Mouse (Mus musculus): ENCODE measurements around the gene Car10. TPM values are rescaled to one million over a fixed set of nuclear protein-coding genes. Genes with fewer than 3 reads are reported as not detected.

The Car10 gene
- polyA plus RNA-seq, 1 experiment from 2014 or later = 0.05 TPM

DNA sequence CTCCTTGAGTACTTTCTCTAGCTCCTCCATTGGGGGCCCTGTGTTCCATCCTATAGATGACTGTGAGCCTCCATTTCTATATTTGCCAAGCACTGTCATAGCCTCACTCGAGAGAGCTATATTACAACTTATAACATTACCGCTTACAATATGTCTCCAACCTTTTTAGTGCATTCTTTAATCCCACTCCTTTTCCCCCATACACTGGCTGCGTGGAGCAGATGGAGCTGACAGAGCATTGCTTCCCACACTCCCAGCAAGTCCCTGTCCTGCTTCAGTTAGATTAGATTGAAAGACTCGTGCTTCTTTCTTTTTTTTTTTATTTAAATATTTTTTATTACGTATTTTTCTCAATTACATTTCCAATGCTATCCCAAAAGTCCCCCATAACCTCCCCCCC, 310.2 kb downstream of the Car10 start:
- WGBS = 79% methylated on average over 5 of the region's 5 CpGs
- DNase-seq (ENCODE audit: low spot score) = no peak
- no peak overlapping the region for H3K4me3 ChIP-seq (ENCODE audit: low read depth, low read length)
- H3K9me3 ChIP-seq (ENCODE audit: control insufficient read depth, low read length) = no peaks in the 10 kb centered on the region
- no peaks in the 10 kb centered on the region for H3K36me3 ChIP-seq (ENCODE audit: control insufficient read depth, insufficient read depth, low read length)
- ATAC-seq (ENCODE audit: low FRiP score, low TSS enrichment) = no peak
- no peak overlapping the region for H3K4me2 ChIP-seq (replicated peaks; ENCODE audit: low read depth)
- no peak overlapping the region for H3K9ac ChIP-seq (ENCODE audit: low read length)
- no peaks in the 10 kb centered on the region for H3K27me3 ChIP-seq (ENCODE audit: control insufficient read depth, insufficient read depth, low read length)
- no peaks in the 10 kb centered on the region for H3K4me1 ChIP-seq (replicated peaks; ENCODE audit: control insufficient read depth, insufficient read depth)
- no peak overlapping the region for H3K27ac ChIP-seq (replicated peaks)
- no peak for TF ChIP-seq CTCF (IDR thresholded peaks at IDR 0.05; ENCODE audit: low read depth)

- Histone ChIP-seq H3K27me3 (ENCODE audit: control insufficient read depth, insufficient read depth, low read length) (no peaks in the 10 kb centered on the region), H3K9me3 (ENCODE audit: control insufficient read depth, low read length) (no peaks in the 10 kb centered on the region), H3K4me2 (replicated peaks; ENCODE audit: low read depth) (no peak overlapping the region), H3K4me1 (replicated peaks; ENCODE audit: control insufficient read depth, insufficient read depth) (no peaks in the 10 kb centered on the region), H3K36me3 (ENCODE audit: control insufficient read depth, insufficient read depth, low read length) (no peaks in the 10 kb centered on the region), H3K4me3 (ENCODE audit: low read depth, low read length) (no peak overlapping the region), H3K27ac (replicated peaks) (no peak overlapping the region), H3K9ac (ENCODE audit: low read length) (no peak overlapping the region)
- TF ChIP-seq EP300 (optimal IDR thresholded peaks at IDR 0.05) (no peak), CTCF (IDR thresholded peaks at IDR 0.05; ENCODE audit: low read depth) (no peak)
- 64% methylated on average over 5 of the region's 5 CpGs for WGBS
- DNase-seq (ENCODE audit: low spot score) (no peak), ATAC-seq (ENCODE audit: low FRiP score, low TSS enrichment) (no peak)
Observed at GRCm38 (mm10) chr11:93431482-93431881, 333.7 kb downstream of the Car10 start.

DNA sequence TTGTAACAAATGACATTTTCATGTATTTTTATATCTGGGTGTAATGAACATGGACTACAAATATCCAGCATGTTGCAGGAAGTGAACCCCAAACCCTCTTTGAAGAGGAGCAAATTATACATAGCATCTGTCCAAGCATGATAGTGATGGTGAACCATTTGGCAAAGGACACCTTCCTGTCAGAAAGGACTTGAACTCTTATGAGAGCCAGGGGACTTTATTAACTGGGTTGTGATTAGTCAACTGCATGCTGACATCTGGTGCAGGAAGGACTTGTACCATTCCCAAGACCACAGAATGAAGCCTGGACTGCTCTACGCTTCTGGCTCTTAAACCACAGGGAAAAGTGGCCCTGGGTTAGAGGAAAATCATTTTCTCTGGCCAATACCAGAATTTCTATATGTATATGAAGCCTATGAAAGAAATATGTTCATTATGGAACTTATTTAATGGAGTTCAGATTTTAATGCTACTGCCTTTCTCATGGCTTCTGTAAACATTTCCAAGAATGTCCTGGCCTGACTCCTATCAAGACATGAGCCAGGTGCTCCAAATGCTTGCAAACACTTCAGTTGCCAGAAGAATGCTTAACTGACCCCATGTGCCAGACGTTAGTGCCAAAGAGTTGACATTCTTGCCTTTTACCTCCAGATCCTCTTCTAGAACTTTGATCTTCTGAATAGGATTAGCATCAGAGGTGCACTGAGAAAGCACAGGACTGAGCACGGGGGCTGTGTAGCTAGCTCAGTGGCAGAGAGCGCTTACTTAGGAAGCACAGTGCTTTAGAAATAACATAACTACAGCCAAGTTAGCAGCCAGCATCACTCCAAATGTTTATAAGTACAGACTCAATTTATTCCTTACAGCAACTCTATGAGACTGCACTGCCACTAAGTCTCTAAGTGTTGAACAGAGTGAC, 337.4 kb downstream of the Car10 start:
- Histone ChIP-seq H3K4me2 (replicated peaks; ENCODE audit: low read depth) (no peak overlapping the region), H3K36me3 (ENCODE audit: control insufficient read depth, insufficient read depth, low read length) (no peaks in the 10 kb centered on the region), H3K27ac (replicated peaks) (no peak overlapping the region), H3K4me3 (ENCODE audit: low read depth, low read length) (no peak overlapping the region), H3K27me3 (ENCODE audit: control insufficient read depth, insufficient read depth, low read length) (no peaks in the 10 kb centered on the region), H3K4me1 (replicated peaks; ENCODE audit: control insufficient read depth, insufficient read depth) (no peaks in the 10 kb centered on the region), H3K9ac (ENCODE audit: low read length) (no peak overlapping the region), H3K9me3 (ENCODE audit: control insufficient read depth, low read length) (no peaks in the 10 kb centered on the region)
- no peak for ATAC-seq (ENCODE audit: low FRiP score, low TSS enrichment)
- 39% methylated on average over 4 of the region's 4 CpGs for WGBS
- TF ChIP-seq EP300 (optimal IDR thresholded peaks at IDR 0.05) (no peak), CTCF (IDR thresholded peaks at IDR 0.05; ENCODE audit: low read depth) (no peak)
- DNase-seq (ENCODE audit: low spot score) = no peak

DNA sequence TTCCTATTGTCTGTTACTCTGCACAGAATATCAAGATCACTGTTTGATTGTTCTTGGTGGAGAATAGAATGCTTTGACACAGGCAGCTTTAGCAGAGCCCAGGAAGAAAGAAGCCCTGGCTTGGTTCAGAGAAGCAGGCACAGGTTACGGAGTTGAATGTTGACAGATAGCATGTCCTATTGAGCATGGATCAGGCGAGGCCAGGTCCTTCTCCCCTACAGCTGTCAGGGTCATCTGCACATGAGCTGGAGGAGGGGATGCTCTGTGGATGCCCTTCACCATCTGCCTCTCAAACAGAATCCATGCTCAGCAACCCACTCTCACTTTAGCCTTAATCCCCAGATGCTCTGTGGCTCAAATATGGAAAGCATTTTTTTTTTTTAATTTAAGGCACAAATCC, 339.1 kb downstream of the Car10 start:
- DNase-seq (ENCODE audit: low spot score) = no peak
- Histone ChIP-seq H3K4me3 (ENCODE audit: low read depth, low read length) (no peak overlapping the region), H3K27me3 (ENCODE audit: control insufficient read depth, insufficient read depth, low read length) (no peaks in the 10 kb centered on the region), H3K4me2 (replicated peaks; ENCODE audit: low read depth) (no peak overlapping the region), H3K4me1 (replicated peaks; ENCODE audit: control insufficient read depth, insufficient read depth) (no peaks in the 10 kb centered on the region), H3K36me3 (ENCODE audit: control insufficient read depth, insufficient read depth, low read length) (no peaks in the 10 kb centered on the region), H3K9me3 (ENCODE audit: control insufficient read depth, low read length) (no peaks in the 10 kb centered on the region), H3K9ac (ENCODE audit: low read length) (no peak overlapping the region), H3K27ac (replicated peaks) (no peak overlapping the region)
- no peak for ATAC-seq (ENCODE audit: low FRiP score, low TSS enrichment)
- WGBS = 61% methylated on average over 2 of the region's 2 CpGs
- TF ChIP-seq CTCF (IDR thresholded peaks at IDR 0.05; ENCODE audit: low read depth) = no peak
- TF ChIP-seq EP300 (optimal IDR thresholded peaks at IDR 0.05) = no peak

GRCm38 (mm10) chr11:93440466-93440865, 342.6 kb downstream of the Car10 start:
- 52% methylated on average over 1 of the region's 1 CpGs for WGBS
- DNase-seq (ENCODE audit: low spot score) (no peak), ATAC-seq (ENCODE audit: low FRiP score, low TSS enrichment) (no peak)
- no peaks in the 10 kb centered on the region for H3K9me3 ChIP-seq (ENCODE audit: control insufficient read depth, low read length)
- no peak overlapping the region for H3K4me2 ChIP-seq (replicated peaks; ENCODE audit: low read depth)
- TF ChIP-seq CTCF (IDR thresholded peaks at IDR 0.05; ENCODE audit: low read depth) (no peak), EP300 (optimal IDR thresholded peaks at IDR 0.05) (no peak)
- H3K4me1 ChIP-seq (replicated peaks; ENCODE audit: control insufficient read depth, insufficient read depth) = no peaks in the 10 kb centered on the region
- no peaks in the 10 kb centered on the region for H3K27me3 ChIP-seq (ENCODE audit: control insufficient read depth, insufficient read depth, low read length)
- H3K27ac ChIP-seq (replicated peaks) = no peak overlapping the region
- no peak overlapping the region for H3K4me3 ChIP-seq (ENCODE audit: low read depth, low read length)
- no peak overlapping the region for H3K9ac ChIP-seq (ENCODE audit: low read length)
- H3K36me3 ChIP-seq (ENCODE audit: control insufficient read depth, insufficient read depth, low read length) = no peaks in the 10 kb centered on the region

- H3K9ac ChIP-seq (ENCODE audit: low read length) = no peak overlapping the region
- H3K4me2 ChIP-seq (replicated peaks; ENCODE audit: low read depth) = no peak overlapping the region
- WGBS = 92% methylated on average over 2 of the region's 2 CpGs
- no peak for ATAC-seq (ENCODE audit: low FRiP score, low TSS enrichment)
- H3K27me3 ChIP-seq (ENCODE audit: control insufficient read depth, insufficient read depth, low read length) = no peaks in the 10 kb centered on the region
- H3K36me3 ChIP-seq (ENCODE audit: control insufficient read depth, insufficient read depth, low read length) = no peaks in the 10 kb centered on the region
- H3K4me3 ChIP-seq (ENCODE audit: low read depth, low read length) = no peak overlapping the region
- H3K9me3 ChIP-seq (ENCODE audit: control insufficient read depth, low read length) = no peaks in the 10 kb centered on the region
- no peak overlapping the region for H3K27ac ChIP-seq (replicated peaks)
- no peak for TF ChIP-seq CTCF (IDR thresholded peaks at IDR 0.05; ENCODE audit: low read depth)
- TF ChIP-seq EP300 (optimal IDR thresholded peaks at IDR 0.05) = no peak
- DNase-seq (ENCODE audit: low spot score) = no peak
- H3K4me1 ChIP-seq (replicated peaks; ENCODE audit: control insufficient read depth, insufficient read depth) = no peaks in the 10 kb centered on the region
Observed at GRCm38 (mm10) chr11:93443777-93444176, 345.9 kb downstream of the Car10 start.
